ENCODE assay signal across 13 mouse cellular contexts in the genomic region with DNA sequence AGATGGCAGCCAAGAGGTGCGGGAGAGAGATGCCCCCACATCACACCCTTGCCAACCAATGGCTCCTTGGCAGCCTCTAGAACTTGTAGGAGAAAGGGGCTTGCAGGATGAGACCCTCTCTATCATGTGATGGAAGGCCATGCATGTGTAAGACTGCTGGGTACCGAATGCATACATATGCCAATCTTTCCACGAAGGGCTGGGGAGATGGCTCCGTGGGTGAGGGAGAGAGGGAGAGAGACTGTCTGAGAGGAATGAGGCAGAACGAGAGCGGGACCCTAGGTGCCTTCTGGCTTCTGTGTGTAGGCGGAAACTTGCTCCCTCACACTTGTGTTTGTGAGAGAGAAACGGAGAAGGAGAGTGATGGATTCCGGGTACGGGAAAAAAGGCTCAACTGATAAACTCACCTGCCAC.
A peak's percentile ranks its signal among the peaks of the same experiment; 100 is the strongest.
DNase-seq lines count a peak whose midpoint lies in the region; ATAC-seq lines count a peak whose summit lies in the region.
"Had no signal": no experiment of that assay in that cellular context is flagged by ENCODE, and none has a peak within 500 bp of the region (broad histone marks: within the 10 kb centered on the region; RNA-seq: fewer than 3 reads in every experiment).

No protein-coding gene starts in this region.

- H3K4me1 ChIP-seq in forebrain, embryonic 13.5 days: peaks cover 43% of the 10 kb centered on the region
- H3K4me1 ChIP-seq in forebrain, embryonic 12.5 days: peaks cover 53% of the 10 kb centered on the region
- H3K4me1 ChIP-seq in heart, embryonic 15.5 days (replicated peaks): peaks cover 62% of the 10 kb centered on the region
- peaks cover 66% of the 10 kb centered on the region for H3K4me1 ChIP-seq in lung, embryonic 16.5 days (replicated peaks; ENCODE audit: control insufficient read depth, insufficient read depth, low read length)

- H3K9ac ChIP-seq in forebrain, embryonic 13.5 days: no peak overlapping the region
- no peak overlapping the region for H3K9ac ChIP-seq in forebrain, embryonic 12.5 days
- no peak overlapping the region for H3K9ac ChIP-seq in heart, embryonic 15.5 days
- no peak overlapping the region for H3K9ac ChIP-seq in lung, embryonic 16.5 days (ENCODE audit: low read length)

- no peak for ATAC-seq in forebrain, embryonic 13.5 days
- ATAC-seq in forebrain, embryonic 12.5 days (ENCODE audit: low FRiP score): no peak
- no peak for ATAC-seq in heart, embryonic 15.5 days (replicated peaks; ENCODE audit: insufficient number of reproducible peaks, insufficient read depth, low FRiP score, low read depth)
- no peak for ATAC-seq in lung, embryonic 16.5 days (ENCODE audit: low read depth)

- no peaks in the 10 kb centered on the region for H3K9me3 ChIP-seq in forebrain, embryonic 13.5 days (replicated peaks)
- no peaks in the 10 kb centered on the region for H3K9me3 ChIP-seq in forebrain, embryonic 12.5 days
- no peaks in the 10 kb centered on the region for H3K9me3 ChIP-seq in heart, embryonic 15.5 days (replicated peaks)
- no peaks in the 10 kb centered on the region for H3K9me3 ChIP-seq in lung, embryonic 16.5 days (ENCODE audit: control insufficient read depth, low read length)
- H3K9me3 ChIP-seq: G1E had no signal

- H3K36me3 ChIP-seq in forebrain, embryonic 13.5 days (ENCODE audit: poor library complexity, severe bottlenecking): no peaks in the 10 kb centered on the region
- H3K36me3 ChIP-seq in forebrain, embryonic 12.5 days (replicated peaks): no peaks in the 10 kb centered on the region
- no peaks in the 10 kb centered on the region for H3K36me3 ChIP-seq in heart, embryonic 15.5 days
- H3K36me3 ChIP-seq in lung, embryonic 16.5 days (ENCODE audit: control insufficient read depth, insufficient read depth, low read length): no peaks in the 10 kb centered on the region
- H3K36me3 ChIP-seq: G1E had no signal

- no peak for DNase-seq in heart, adult 18-20 months
- no peak for DNase-seq in lung, postnatal 25 days (ENCODE audit: low spot score)
- no peak for DNase-seq in layer of hippocampus, adult 8-10 months (ENCODE audit: low spot score in 2 of 2)
- no peak for DNase-seq in right cerebral cortex, adult 2 months (ENCODE audit: low spot score in 2 of 2)
- DNase-seq: cerebellum, adult 8-10 months; lung, adult 2 months; midbrain, embryonic 14.5 days; right cerebral cortex, postnatal 25 days had no signal

- H3K4me2 ChIP-seq in forebrain, embryonic 13.5 days: no peak overlapping the region
- no peak overlapping the region for H3K4me2 ChIP-seq in forebrain, embryonic 12.5 days
- peak overlapping the region; percentile 26 for H3K4me2 ChIP-seq in heart, embryonic 15.5 days
- H3K4me2 ChIP-seq in lung, embryonic 16.5 days (ENCODE audit: low read depth, low read length): no peak overlapping the region

- H3K4me3 ChIP-seq in forebrain, embryonic 13.5 days: no peak overlapping the region
- H3K4me3 ChIP-seq in forebrain, embryonic 12.5 days (replicated peaks): no peak overlapping the region
- H3K4me3 ChIP-seq in heart, embryonic 15.5 days: no peak overlapping the region
- H3K4me3 ChIP-seq in lung, embryonic 16.5 days (ENCODE audit: low read length): no peak overlapping the region

- no peaks in the 10 kb centered on the region for H3K27me3 ChIP-seq in forebrain, embryonic 13.5 days
- 0 out of 2 replicates have a peak, but pooled peaks cover 2% of the 10 kb centered on the region for H3K27me3 ChIP-seq in forebrain, embryonic 12.5 days
- H3K27me3 ChIP-seq in heart, embryonic 15.5 days: no peaks in the 10 kb centered on the region
- no peaks in the 10 kb centered on the region for H3K27me3 ChIP-seq in lung, embryonic 16.5 days (ENCODE audit: control insufficient read depth, insufficient read depth, low read depth, low read length)

- WGBS in forebrain, embryonic 13.5 days: 72% methylated on average over 10 of the region's 10 CpGs
- 82% methylated on average over 10 of the region's 10 CpGs for WGBS in forebrain, embryonic 12.5 days
- WGBS in heart, embryonic 15.5 days: 28% methylated on average over 10 of the region's 10 CpGs
- WGBS in lung, embryonic 16.5 days: 31% methylated on average over 10 of the region's 10 CpGs

- peak overlapping the region; percentile 19; the same call in 1 of the 2 replicates for H3K27ac ChIP-seq in forebrain, embryonic 13.5 days
- H3K27ac ChIP-seq in forebrain, embryonic 12.5 days: no peak overlapping the region
- peak overlapping the region; percentile 25 for H3K27ac ChIP-seq in heart, embryonic 15.5 days
- H3K27ac ChIP-seq in lung, embryonic 16.5 days (ENCODE audit: low read length): peak overlapping the region; percentile 44; the same call in 1 of the 2 replicates
